Mouse (Mus musculus) lung, postnatal 25 days (tissue): ENCODE data around the gene Grhl3.

Experiments
- DNase-seq: peaks from one replicate; pipeline ENCODE4 v3.0.0; 2022; ENCODE audit warnings: low spot score

Grhl3 gene

GRCm38 (mm10) chr4:135531236-135531635 is 42.2 kb downstream of the Grhl3 start:
- no peak for DNase-seq

GRCm38 (mm10) chr4:135530270-135530669 is 43.2 kb downstream of the Grhl3 start:
- no peak for DNase-seq

DNA sequence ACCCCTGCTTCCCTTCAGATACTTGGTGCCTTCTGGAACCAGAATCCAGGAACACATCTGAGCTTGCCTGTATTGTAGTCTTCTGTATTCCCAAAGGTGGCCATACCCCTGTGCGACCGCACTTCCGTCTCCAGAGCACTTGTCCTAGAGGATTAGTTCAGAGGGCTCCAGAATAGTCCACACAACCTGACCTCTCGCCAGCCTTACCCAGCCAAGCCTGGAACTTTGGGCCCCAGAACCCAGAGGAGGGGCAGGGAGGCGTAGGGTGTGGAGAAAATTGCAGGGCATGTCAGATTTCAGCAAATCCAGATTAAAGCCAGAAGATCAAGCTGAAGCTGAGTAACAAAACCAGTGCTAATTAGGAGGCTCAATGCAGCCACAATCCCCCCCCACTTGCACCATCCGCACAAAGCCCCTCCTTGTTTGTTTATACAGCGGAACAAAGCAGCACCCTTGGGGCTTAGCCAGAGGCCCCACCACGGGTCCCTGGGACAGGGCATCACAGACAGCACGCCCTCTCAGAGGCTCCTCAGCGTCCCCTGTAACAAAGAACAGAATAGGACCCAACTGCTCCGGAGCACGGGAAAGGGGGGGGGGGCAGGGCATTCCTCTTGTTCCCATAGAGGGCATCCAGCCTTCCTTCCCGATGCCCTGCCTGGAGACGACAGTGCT is 47.3 kb downstream of the Grhl3 start:
- DNase-seq, result no peak

GRCm38 (mm10) chr4:135525057-135525456 is 48.4 kb downstream of the Grhl3 start:
- no peak for DNase-seq

DNA sequence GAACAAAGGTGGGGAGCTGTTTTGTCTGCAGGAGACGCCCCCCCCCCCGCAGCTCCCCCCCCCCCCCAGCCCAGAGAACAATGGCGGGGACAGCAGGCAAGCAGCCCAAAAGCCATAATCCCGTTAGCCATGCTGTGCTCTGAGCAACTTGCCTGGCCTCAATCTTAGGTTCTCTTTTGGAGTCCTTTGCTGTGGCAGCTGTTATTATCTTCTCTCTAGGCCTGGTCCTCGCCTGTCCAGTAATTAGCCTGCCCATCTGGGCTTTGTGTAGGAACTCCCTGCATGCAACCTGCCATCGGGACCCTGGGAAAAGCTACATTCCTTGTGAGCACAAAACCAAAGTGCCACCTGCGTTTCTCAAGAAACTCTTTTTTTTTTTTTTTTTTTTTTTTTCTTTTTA is 49.5 kb downstream of the Grhl3 start:
- DNase-seq, result no peak

GRCm38 (mm10) chr4:135520421-135520820 is 53.0 kb downstream of the Grhl3 start:
- no peak for DNase-seq

- DNase-seq, result no peak
Observed at GRCm38 (mm10) chr4:135518135-135518534, 55.3 kb downstream of the Grhl3 start.

GRCm38 (mm10) chr4:135516351-135517316 is 56.8 kb downstream of the Grhl3 start:
- DNase-seq, result peak; percentile 72

- DNase-seq, result no peak
Observed at GRCm38 (mm10) chr4:135514925-135515324, 58.5 kb downstream of the Grhl3 start.

DNA sequence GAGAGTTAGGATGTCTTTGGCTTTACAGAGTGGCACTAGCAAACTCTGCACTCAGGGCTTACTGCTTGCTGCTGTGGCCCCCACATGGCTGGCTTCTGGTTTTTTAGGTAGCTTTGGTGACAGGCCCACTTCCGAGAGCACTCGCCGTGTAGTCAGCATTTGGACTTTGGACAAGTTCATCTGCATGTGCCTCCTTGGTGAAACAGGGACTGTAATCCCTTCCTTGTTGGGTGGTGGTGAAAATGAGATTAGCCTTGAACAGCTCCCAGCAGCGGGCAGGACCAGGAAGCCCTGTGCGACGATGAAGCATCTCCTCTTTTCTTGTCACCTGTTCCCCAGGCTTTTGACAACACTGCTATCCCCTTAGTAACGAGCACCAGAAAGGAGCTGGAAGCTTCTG is 59.6 kb downstream of the Grhl3 start:
- no peak for DNase-seq

DNA sequence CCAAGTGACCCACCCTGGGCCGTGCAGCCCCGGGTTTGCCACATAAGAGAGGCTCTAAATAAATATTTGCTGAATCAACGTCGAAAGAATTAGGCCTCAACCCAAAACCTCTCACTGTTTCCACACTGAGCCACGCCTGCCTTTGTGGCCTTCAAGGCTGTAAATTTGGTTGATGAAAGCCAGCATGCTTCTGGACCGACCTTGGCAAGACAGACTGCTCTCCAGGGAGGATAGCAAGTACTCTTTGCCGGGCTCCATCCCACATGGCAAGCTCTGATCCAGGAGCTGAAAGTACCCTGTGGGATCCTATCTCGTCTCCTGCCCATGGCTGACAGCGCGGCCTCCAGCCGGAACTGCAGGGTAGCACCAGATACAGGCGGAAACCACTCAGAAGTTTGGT is 63.9 kb downstream of the Grhl3 start:
- DNase-seq, result no peak

GRCm38 (mm10) chr4:135508419-135509039 is 64.9 kb downstream of the Grhl3 start:
- peak; percentile 68 for DNase-seq

DNA sequence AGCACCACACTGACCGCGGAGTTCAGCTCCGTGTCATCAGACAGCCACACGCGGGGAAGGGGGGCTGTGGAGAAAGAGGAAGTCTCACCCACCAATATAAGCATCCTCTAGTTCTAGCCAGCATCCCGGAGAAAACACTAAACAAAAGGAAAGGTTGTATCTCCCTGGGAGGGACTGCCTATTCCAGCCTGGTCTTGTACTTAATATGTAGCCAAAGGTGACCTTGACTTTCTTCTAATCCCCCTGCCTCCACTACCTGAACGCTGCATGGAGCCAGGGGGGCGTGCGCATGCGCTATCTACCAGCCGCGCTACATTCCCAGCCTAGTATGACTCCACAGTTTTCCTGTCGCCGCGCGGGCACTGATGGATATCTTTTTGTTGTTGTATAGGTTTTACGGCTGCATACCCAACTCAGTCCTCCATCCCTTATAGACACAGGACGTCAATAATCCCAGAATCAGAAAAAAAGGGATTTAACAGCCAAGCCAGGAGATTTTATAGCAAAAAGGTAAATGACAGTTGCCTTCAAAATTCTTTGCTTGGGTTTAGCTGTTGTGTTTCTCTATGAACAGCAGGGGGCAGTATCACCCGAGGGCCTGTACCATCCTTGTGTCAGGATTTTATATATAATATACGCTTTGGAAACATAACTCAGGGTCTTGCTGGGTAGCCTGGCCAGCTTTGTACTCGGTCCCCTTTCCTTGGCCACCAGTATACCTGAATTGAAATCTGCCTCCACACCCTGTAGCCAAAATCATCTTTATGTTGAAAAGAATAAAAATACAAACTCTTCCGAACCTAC is 65.7 kb downstream of the Grhl3 start:
- peak; percentile 15 for DNase-seq

DNA sequence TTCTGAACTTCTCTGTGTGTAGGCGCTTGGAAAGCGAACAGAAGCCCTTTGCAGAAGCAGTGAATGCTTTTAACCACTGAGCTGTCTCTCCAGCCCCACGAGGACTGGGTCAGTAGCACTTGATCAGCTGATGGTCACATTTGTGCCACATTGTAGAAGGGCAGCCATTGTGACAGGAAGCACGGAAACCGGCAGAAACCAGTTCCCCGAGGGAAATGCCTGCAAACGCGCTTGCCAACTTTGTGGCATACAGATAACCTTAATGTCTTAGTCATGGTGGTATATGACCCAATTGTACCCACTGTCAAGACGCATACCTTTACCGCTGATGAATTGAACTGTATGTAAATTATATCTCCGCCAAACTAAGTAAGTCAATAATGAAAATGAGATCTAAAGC is 67.6 kb downstream of the Grhl3 start:
- no peak for DNase-seq

DNA sequence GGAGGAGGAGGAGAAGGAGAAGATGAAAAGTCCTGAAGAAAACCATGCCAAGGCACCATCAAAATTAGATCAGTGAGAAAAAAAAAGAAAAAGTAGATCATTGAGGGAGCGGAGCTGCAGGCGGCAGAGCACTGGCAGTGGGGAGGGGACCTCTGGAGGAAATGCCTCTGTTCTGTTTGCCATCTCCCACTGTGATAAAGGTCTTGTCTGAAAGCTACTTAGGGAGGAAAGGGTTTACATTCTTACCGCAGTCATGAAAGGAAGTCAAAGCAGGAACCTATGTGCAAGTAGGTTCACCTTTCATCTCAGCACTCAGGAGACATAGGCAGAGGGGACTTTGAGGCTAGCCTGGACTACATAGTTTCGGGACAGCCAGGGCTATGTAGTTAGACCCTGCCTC is 71.8 kb downstream of the Grhl3 start:
- no peak for DNase-seq

DNA sequence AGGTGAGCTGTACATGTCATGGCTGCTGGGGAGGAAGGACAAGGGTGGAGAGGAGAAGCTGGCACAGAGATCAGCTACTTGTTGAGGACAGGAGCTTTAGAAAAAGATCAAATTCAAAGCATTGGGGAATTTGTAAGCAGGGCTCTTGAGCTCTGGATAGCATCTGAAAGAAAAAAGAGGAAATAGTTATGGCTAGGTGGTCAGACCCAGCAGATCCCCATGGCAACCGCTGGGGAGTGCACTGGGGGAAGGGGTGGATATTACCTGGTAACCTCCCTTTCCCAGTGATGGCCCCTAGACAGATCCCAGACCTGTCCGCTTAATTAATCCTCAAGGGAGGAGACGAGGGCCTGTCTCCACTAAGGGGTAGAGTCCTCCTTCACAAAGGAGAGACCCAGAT is 73.6 kb downstream of the Grhl3 start:
- no peak for DNase-seq

- peak; percentile 66 for DNase-seq
Observed at GRCm38 (mm10) chr4:135498136-135498535, 75.3 kb downstream of the Grhl3 start.

- DNase-seq, result peak; percentile 62
Observed at GRCm38 (mm10) chr4:135495810-135496209, 77.6 kb downstream of the Grhl3 start.

- no peak for DNase-seq
Observed at GRCm38 (mm10) chr4:135495397-135495791, 78.0 kb downstream of the Grhl3 start.

DNA sequence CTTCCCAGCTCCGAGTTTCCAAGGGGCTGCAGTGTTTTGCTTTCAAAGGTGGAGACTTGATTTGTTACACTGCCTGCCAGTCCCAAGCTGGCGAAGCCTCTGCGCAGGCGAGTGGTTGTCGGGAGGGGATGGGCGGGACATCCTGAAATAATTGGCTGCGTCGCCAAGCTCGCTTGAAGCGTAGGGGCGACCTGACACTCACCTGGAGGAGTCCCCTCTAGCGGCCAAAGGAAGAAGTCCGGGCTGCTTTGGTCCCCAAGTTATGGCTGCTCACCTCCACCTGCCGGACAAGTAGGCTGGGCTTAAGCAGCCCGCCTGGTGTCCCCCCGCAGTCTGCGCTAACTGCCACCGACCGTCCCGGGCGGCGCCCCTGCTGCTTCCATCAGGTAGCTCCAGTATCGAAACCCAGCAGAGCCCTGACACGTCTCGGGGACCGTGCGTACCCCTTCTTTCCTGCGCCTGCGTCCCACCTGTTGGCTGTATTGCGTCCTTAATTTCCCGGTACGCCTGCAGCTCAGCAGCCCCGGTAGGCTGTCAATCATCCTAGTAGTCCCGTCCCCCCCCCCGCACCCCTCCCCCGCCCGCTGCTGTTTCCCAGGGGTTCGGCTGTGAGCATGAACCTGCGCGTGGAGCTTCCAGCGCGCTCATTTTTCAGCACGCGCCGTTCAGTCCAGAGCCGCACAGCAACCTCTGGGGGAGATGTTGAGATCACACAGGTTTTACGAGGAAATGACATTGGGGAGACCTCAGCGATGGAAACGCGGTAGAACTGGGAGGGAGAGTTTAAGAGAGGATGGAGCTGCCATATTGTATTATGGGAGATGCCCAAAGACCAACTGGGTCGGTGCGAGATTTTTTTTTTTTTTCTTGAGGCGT is 78.7 kb downstream of the Grhl3 start, which contains the start of the genes Stpg1 and Nipal3:
Gene Stpg1, plus strand, starts transcription at position 270 of the 876 bp plus-strand sequence.
Gene Nipal3, minus strand, starts transcription at position 518 of the 876 bp plus-strand sequence.
- peak; percentile 96 for DNase-seq
